Mouse (Mus musculus): Measurements from ENCODE around the gene Synpo2. TPM values are rescaled to one million over a fixed set of nuclear protein-coding genes. Genes with fewer than 3 reads are reported as not detected.
A peak's percentile ranks its signal among the peaks of the same experiment; 100 is the strongest.

The Synpo2 gene
- polyA plus RNA-seq, 1 experiment from 2014 or later: 11.5 TPM

DNA sequence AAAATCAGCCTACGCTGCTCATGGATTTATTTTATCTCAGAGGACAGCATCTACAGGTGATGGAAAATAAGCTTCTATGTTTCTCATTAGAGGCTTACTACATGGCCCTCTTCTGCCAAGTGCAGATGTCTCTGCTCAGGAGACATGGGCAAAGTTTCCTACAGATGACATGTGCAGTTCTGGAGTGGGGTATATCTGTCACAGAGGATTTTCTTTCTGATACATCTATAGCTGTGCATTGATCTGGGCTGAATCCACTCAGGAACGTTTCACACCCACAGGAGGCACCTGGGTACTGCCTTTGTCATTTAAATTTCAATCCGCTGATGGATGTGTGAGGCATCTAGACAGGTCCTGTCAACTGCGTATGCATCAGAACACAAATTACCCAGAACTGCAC, 42.2 kb downstream of the Synpo2 start:
- H3K4me2 ChIP-seq: no peak overlapping the region
- no peaks in the 10 kb centered on the region for H3K36me3 ChIP-seq
- H3K27me3 ChIP-seq: no peaks in the 10 kb centered on the region
- no peak overlapping the region for H3K4me3 ChIP-seq (replicated peaks)
- no peak for ATAC-seq (replicated peaks; ENCODE audit: low FRiP score)
- no peak overlapping the region for H3K9ac ChIP-seq
- no peaks in the 10 kb centered on the region for H3K9me3 ChIP-seq (replicated peaks)
- 86% methylated on average over 4 of the region's 4 CpGs for WGBS
- no peak overlapping the region for H3K27ac ChIP-seq
- peaks cover 6% of the 10 kb centered on the region; the same call in 1 of the 2 replicates for H3K4me1 ChIP-seq

DNA sequence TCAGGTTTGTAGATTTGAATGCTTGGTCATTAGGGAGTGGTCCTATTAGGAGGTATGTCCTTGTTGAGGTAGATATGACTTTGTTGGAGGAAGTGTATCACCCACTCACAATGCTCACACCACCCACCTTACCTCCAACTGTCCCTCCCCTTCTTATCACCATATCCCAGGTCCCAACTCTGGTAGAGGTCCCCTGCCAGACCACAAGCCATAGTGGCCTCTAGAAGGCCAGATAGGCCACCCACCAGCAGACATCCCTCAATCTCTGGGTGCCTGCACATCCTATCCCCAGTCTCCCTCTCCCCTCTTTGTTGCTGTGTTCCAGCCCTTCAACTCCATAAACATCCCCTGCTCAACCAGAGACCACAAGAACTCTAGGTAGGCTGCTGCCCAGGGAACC, 44.3 kb downstream of the Synpo2 start:
- H3K27ac ChIP-seq: no peak overlapping the region
- H3K4me1 ChIP-seq: peaks cover 18% of the 10 kb centered on the region
- H3K9ac ChIP-seq: no peak overlapping the region
- no peaks in the 10 kb centered on the region for H3K27me3 ChIP-seq
- no peaks in the 10 kb centered on the region for H3K9me3 ChIP-seq (replicated peaks)
- no peak for ATAC-seq (replicated peaks; ENCODE audit: low FRiP score)
- H3K36me3 ChIP-seq: no peaks in the 10 kb centered on the region
- no peak overlapping the region for H3K4me2 ChIP-seq
- no peak overlapping the region for H3K4me3 ChIP-seq (replicated peaks)

DNA sequence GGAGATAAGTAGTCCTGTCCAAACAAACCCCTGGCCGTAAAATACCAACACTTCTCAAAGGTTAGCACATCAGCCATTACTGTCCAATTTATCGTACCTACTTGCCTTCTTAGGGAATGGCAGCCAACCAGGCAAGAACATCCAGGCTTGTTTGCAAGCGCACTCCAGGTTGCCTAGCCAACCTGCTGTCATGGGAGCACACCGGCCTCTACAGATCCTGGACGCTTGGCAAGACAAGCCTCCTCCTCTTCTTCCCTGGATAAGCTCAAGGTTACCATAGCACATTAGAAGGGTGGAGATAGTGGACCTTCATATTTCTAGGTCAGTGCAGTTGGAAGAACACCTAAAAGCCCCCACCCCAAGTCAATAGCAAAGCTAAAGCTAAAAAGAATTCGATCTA, 45.6 kb downstream of the Synpo2 start:
- H3K4me2 ChIP-seq: no peak overlapping the region
- H3K9me3 ChIP-seq (replicated peaks): no peaks in the 10 kb centered on the region
- 0 out of 2 replicates have a peak overlapping the region, but pooled peaks have one; percentile 4 for H3K27ac ChIP-seq
- WGBS: 50% methylated on average over 6 of the region's 6 CpGs
- H3K4me3 ChIP-seq (replicated peaks): no peak overlapping the region
- H3K9ac ChIP-seq: no peak overlapping the region
- H3K27me3 ChIP-seq: no peaks in the 10 kb centered on the region
- H3K36me3 ChIP-seq: no peaks in the 10 kb centered on the region
- H3K4me1 ChIP-seq: peaks cover 18% of the 10 kb centered on the region
- ATAC-seq (replicated peaks; ENCODE audit: low FRiP score): no peak

DNA sequence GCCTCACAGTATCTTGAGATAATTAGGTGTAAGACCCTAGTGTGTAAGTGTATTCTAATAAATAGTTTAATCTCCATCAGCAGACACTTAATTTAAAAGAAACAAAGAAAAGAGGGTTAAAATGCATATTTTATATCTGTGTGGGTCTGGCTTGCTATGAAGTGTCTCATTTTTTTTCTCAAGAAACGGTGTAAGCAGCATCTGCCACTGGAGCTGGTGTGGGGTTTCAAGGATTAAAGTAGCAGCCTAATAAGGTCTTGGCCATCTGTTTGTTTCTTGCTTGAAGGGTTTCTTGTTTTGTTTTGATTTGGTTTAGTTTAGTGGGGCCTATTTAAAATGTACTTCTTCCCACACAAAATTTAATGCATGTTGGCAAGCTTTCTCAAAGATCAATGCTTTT, 46.1 kb downstream of the Synpo2 start:
- Histone ChIP-seq H3K36me3 (no peaks in the 10 kb centered on the region), H3K4me1 (peaks cover 18% of the 10 kb centered on the region), H3K4me3 (replicated peaks) (no peak overlapping the region), H3K9ac (no peak overlapping the region), H3K9me3 (replicated peaks) (no peaks in the 10 kb centered on the region), H3K4me2 (no peak overlapping the region), H3K27ac (0 out of 2 replicates have a peak overlapping the region, but pooled peaks have one; percentile 4), H3K27me3 (no peaks in the 10 kb centered on the region)
- WGBS: 20% methylated on average over 1 of the region's 1 CpGs
- ATAC-seq (replicated peaks; ENCODE audit: low FRiP score): no peak

DNA sequence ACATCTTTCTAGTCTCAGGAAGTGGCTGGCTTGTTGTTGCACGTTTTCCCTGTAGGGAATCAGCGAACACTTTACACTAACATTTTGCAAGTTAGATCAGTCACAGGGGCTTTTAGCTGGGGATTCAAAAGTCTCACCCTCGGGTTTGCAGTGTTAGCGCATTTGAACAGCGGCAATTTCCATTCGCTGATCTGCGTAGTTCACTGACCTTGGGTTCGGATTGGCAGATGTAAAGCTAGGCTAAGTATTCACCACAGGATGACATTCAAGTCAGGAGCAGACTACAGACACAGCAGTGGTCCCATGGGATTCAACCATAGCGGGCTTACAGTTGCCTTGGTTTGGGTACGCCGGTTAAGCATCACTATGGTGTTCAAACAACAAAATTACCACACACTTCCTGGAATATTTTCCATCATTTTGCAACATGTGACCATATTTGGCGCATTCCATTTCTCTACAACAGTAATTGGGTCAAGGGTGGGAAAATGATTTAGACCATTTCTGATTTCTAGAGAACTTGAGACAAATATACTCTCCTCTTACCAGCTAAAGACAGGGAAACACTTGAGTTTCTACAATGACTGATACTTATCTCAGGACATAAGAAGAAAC, 47.2 kb downstream of the Synpo2 start:
- no peak overlapping the region for H3K4me3 ChIP-seq (replicated peaks)
- no peak overlapping the region for H3K27ac ChIP-seq
- no peaks in the 10 kb centered on the region for H3K9me3 ChIP-seq (replicated peaks)
- H3K4me1 ChIP-seq: peaks cover 18% of the 10 kb centered on the region
- H3K4me2 ChIP-seq: no peak overlapping the region
- H3K9ac ChIP-seq: no peak overlapping the region
- H3K27me3 ChIP-seq: no peaks in the 10 kb centered on the region
- ATAC-seq (replicated peaks; ENCODE audit: low FRiP score): no peak
- WGBS: 86% methylated on average over 12 of the region's 12 CpGs
- no peaks in the 10 kb centered on the region for H3K36me3 ChIP-seq

DNA sequence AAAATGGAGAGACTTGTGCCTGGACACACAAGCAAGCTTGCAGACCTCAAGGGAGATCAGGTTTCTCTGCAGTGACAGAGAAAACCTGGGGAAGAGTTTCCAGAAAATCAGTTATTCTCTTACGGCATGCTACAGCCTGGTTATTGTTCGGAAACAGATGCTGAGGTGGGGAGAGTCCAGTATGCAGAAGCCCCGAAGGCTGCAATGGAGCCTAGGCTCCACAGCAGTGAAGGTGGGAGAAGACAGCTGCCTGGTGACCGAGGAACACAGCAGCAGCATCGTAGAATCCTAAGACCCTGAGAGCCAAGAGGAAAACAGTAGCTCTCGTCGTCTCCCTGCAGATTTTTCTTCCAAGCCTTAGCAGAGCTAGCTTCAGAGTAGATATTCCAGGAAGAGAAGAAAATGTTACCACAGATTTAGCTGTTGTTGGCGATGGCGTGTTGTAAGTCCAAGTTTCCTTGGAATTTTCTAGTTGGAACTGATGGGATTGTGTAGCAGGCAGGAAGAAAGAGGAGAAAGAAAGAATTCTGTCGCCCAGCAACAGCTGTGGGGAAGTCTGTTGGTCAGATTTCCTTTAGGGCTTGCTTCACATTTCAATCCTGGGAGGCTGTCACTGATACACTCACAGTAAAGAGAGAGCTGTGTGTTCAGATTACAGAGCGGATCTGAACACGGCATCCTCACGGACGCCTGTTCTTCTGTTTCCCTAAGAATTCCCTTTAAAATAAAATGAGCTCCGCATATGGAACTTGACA, 48.4 kb downstream of the Synpo2 start:
- 0 out of 2 replicates have a peak, but pooled peaks have one; percentile 37 for ATAC-seq (replicated peaks; ENCODE audit: low FRiP score)
- 49% methylated on average over 15 of the region's 15 CpGs for WGBS
- Histone ChIP-seq H3K27me3 (no peaks in the 10 kb centered on the region), H3K36me3 (no peaks in the 10 kb centered on the region), H3K4me3 (replicated peaks) (no peak overlapping the region), H3K9me3 (replicated peaks) (no peaks in the 10 kb centered on the region), H3K27ac (peak overlapping the region; percentile 24; the same call in 1 of the 2 replicates), H3K9ac (no peak overlapping the region), H3K4me2 (no peak overlapping the region), H3K4me1 (peaks cover 18% of the 10 kb centered on the region)

DNA sequence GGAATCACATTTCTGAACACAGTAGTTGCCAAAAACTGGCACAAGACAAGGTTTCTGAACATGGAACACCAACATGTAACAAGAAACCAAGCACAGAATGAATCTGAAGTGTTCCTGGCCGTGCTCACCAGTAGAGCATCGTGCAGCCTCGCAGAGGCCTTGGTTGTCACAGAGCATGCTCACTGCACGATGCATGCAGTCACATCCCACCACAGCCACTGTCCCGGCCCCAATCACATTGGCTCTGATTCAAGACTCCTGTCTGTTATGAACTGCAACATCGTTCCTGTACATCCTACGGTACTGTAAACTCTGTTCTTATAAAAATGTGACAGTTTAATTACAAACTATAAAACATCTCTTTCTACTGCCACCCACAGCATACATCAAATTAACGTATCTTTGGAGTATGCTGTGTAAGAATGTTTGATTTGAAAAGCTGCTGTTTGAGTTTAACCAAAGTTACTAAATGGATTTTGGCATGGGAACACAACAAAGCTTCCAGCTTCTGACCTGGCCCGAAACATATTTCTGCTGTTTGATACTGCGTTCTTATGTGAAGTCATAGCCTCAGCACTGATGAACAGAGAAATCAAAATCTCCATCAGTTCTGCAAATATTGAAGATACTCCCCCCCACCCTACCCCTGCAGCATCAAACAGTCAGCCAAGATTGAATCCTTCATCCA, 50.6 kb downstream of the Synpo2 start:
- Histone ChIP-seq H3K36me3 (no peaks in the 10 kb centered on the region), H3K27ac (peak overlapping the region; percentile 71), H3K4me2 (no peak overlapping the region), H3K4me1 (peaks cover 16% of the 10 kb centered on the region), H3K9ac (no peak overlapping the region), H3K9me3 (replicated peaks) (no peaks in the 10 kb centered on the region), H3K27me3 (no peaks in the 10 kb centered on the region), H3K4me3 (replicated peaks) (no peak overlapping the region)
- WGBS: 55% methylated on average over 10 of the region's 10 CpGs
- ATAC-seq (replicated peaks; ENCODE audit: low FRiP score): peak; percentile 72

DNA sequence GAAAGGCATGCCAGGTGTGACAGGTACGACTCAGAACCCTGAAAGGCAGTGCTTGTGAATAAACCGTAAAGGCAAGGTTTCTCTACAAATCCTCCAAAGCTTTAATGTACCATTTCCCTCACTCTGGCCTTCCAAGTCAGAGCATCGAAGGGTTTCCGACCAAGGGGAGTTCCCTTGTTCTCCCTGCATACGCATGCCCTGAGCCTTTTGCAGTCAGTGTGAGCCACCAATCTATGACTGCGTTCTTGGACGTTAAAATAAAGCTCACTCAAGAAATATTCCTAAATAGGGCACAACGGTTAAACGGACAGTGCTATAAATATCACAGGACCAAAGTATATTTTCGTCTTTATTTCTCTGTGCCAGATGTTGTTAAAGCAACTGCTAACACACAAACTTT, 51.7 kb downstream of the Synpo2 start:
- Histone ChIP-seq H3K4me1 (peaks cover 17% of the 10 kb centered on the region; the same call in 1 of the 2 replicates), H3K36me3 (no peaks in the 10 kb centered on the region), H3K27ac (no peak overlapping the region), H3K9ac (no peak overlapping the region), H3K27me3 (no peaks in the 10 kb centered on the region), H3K9me3 (replicated peaks) (no peaks in the 10 kb centered on the region), H3K4me3 (replicated peaks) (no peak overlapping the region), H3K4me2 (no peak overlapping the region)
- 80% methylated on average over 10 of the region's 10 CpGs for WGBS
- ATAC-seq (replicated peaks; ENCODE audit: low FRiP score): no peak

DNA sequence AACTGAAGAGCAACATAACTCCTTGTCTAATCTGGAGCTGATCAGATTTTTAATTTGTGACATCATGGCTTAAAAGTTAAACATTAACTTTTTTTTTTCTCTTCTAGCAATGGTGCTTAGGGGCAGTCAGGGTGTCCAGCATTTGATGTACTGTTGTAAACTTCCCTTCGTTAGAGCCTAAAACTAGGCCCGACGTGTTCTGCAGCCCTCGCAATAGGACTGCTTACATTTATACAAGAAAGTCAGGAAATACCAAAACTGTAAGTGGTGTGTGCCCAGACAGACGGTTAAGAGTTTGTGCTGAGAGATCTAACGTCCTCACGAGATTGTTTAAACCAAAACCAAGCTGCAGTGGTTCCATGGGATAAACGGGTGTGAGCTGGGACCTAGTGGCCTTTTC, 56.4 kb downstream of the Synpo2 start:
- no peak overlapping the region for H3K4me2 ChIP-seq
- no peaks in the 10 kb centered on the region for H3K27me3 ChIP-seq
- peak; percentile 61; the same call in 1 of the 2 replicates for ATAC-seq (replicated peaks; ENCODE audit: low FRiP score)
- peaks cover 13% of the 10 kb centered on the region; the same call in 1 of the 2 replicates for H3K4me1 ChIP-seq
- no peaks in the 10 kb centered on the region for H3K36me3 ChIP-seq
- H3K27ac ChIP-seq: peak overlapping the region; percentile 54
- WGBS: 57% methylated on average over 8 of the region's 8 CpGs
- H3K9me3 ChIP-seq (replicated peaks): no peaks in the 10 kb centered on the region
- H3K9ac ChIP-seq: no peak overlapping the region
- H3K4me3 ChIP-seq (replicated peaks): no peak overlapping the region

DNA sequence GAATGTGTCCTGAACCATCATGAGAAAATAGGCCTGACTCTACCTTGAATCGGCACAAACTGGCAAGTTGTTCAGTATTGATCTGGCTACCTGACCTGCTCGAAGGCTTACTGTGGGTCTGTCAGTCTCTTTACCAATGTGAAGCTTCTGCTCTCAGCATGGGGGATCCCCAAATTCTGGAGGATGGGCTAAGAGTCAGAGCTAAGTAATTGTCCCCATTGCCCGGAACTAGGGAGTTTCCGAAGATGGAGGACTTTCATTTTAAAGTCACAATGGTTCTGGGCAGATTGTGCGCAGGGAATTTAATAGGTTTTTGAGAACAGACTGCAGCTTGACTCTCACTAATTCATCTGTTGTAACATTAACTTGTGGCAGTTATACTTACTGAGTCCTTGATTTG, 56.9 kb downstream of the Synpo2 start:
- Histone ChIP-seq H3K27ac (peak overlapping the region; percentile 54; the same call in 1 of the 2 replicates), H3K36me3 (no peaks in the 10 kb centered on the region), H3K9me3 (replicated peaks) (no peaks in the 10 kb centered on the region), H3K4me3 (replicated peaks) (no peak overlapping the region), H3K27me3 (no peaks in the 10 kb centered on the region), H3K9ac (no peak overlapping the region), H3K4me2 (no peak overlapping the region), H3K4me1 (peaks cover 15% of the 10 kb centered on the region; the same call in 1 of the 2 replicates)
- ATAC-seq (replicated peaks; ENCODE audit: low FRiP score): no peak
- WGBS: 79% methylated on average over 5 of the region's 5 CpGs

DNA sequence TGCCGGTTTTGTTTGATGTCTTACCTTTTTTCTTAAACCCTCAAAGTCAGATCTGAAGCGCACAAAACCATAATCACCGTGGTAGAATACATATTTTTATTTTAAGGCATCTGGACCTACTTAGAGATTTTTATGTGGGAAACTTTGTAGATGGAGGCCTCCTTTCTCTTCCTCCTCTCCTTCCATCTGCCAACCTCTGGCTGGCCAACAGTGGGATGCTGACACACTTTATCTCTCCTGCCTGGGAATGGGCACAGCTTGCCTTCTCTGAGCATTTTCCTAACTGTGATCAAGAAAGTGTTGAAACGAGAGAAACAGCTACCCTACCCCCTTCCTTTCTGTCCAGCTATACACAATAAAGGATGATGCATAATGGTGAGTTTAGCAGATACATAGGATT, 57.5 kb downstream of the Synpo2 start:
- no peak overlapping the region for H3K9ac ChIP-seq
- no peaks in the 10 kb centered on the region for H3K36me3 ChIP-seq
- 73% methylated on average over 4 of the region's 4 CpGs for WGBS
- H3K4me1 ChIP-seq: peaks cover 19% of the 10 kb centered on the region; the same call in 1 of the 2 replicates
- H3K4me2 ChIP-seq: no peak overlapping the region
- no peak overlapping the region for H3K4me3 ChIP-seq (replicated peaks)
- no peak overlapping the region for H3K27ac ChIP-seq
- no peaks in the 10 kb centered on the region for H3K27me3 ChIP-seq
- ATAC-seq (replicated peaks; ENCODE audit: low FRiP score): no peak
- H3K9me3 ChIP-seq (replicated peaks): no peaks in the 10 kb centered on the region

Data from kidney, embryonic 15.5 days (tissue).